Mouse (Mus musculus) lung, adult 2 months (tissue): Measurements from ENCODE around the gene Mprip. TPM values are rescaled to one million over a fixed set of nuclear protein-coding genes. Genes with fewer than 3 reads are reported as not detected.
A peak's percentile ranks its signal among the peaks of the same experiment; 100 is the strongest.

Experiments used
- DNase-seq: peaks from one replicate; pipeline ENCODE4 v3.0.0; 2022
- H3K4me1 ChIP-seq: fragments of 200-500 bp; 2 replicates; pipeline ENCODE4 v1.6.1; 2011; ENCODE audit warnings: low read length; ENCODE audit not compliant: control insufficient read depth, insufficient read depth
- H3K4me3 ChIP-seq: fragments of 200-500 bp; replicated peaks from 2 replicates; pipeline ENCODE3; 2011; ENCODE audit warnings: low read depth, mild to moderate bottlenecking, control low read depth, low read length; ENCODE audit errors: extremely low read depth
- CTCF ChIP-seq: fragments of 200-500 bp; IDR thresholded peaks from 2 replicates; pipeline ENCODE4 v1.5.1; 2011; ENCODE audit warnings: mild to moderate bottlenecking, low read length, control low read depth; ENCODE audit not compliant: insufficient read depth
- POLR2A ChIP-seq: fragments of 200-500 bp; IDR thresholded peaks from 2 replicates; pipeline ENCODE4 v1.6.1; 2011; ENCODE audit warnings: low read depth, mild to moderate bottlenecking, control low read depth, low read length, borderline replicate concordance; ENCODE audit errors: extremely low read depth
- WGBS: fragments of 180-500 bp; shearing (Covaris S2); methylation state at CpG from one replicate; pipeline ENCODE4 v1.1.7; 2018; 5-methylcytosine and 5-hydroxymethylcytosine counted together
- polyA plus RNA-seq: library from polyadenylated mRNA; depleted of rRNA; stranded (reverse); fragments of >200 nt; gene quantifications from 2 replicates; pipeline ENCODE4 v1.2.3, GENCODE M21; 2012

The Mprip gene
- polyA plus RNA-seq, 1 experiment: 239 TPM

GRCm38 (mm10) chr11:59649058-59649457 lies 12.0 kb upstream of the Mprip start:
- 75% methylated on average over 4 of the region's 4 CpGs for WGBS
- TF ChIP-seq POLR2A (no peak), CTCF (no peak)
- H3K4me1 ChIP-seq: peaks cover 2% of the 10 kb centered on the region; the same call in 1 of the 2 replicates
- DNase-seq: no peak
- H3K4me3 ChIP-seq: no peak overlapping the region

- WGBS: 70% methylated on average over 2 of the region's 2 CpGs
- TF ChIP-seq CTCF: no peak
- no peak for TF ChIP-seq POLR2A
- Histone ChIP-seq H3K4me3 (no peak overlapping the region), H3K4me1 (peaks cover 16% of the 10 kb centered on the region)
- DNase-seq: no peak
Observed at GRCm38 (mm10) chr11:59653003-59653402, 8.1 kb upstream of the Mprip start.

GRCm38 (mm10) chr11:59653547-59653946 lies 7.6 kb upstream of the Mprip start:
- 66% methylated on average over 2 of the region's 2 CpGs for WGBS
- Histone ChIP-seq H3K4me1 (peaks cover 16% of the 10 kb centered on the region), H3K4me3 (no peak overlapping the region)
- TF ChIP-seq CTCF: no peak
- TF ChIP-seq POLR2A: no peak
- no peak for DNase-seq

- TF ChIP-seq CTCF: no peak
- no peak for TF ChIP-seq POLR2A
- Histone ChIP-seq H3K4me1 (peaks cover 16% of the 10 kb centered on the region), H3K4me3 (no peak overlapping the region)
- 28% methylated on average over 5 of the region's 5 CpGs for WGBS
- DNase-seq: peak; percentile 57
Observed at GRCm38 (mm10) chr11:59655337-59655736, 5.8 kb upstream of the Mprip start.

- DNase-seq: no peak
- no peak overlapping the region for H3K4me3 ChIP-seq
- WGBS: 15% methylated on average over 7 of the region's 7 CpGs
Observed at GRCm38 (mm10) chr11:59656016-59656415, 5.1 kb upstream of the Mprip start.

GRCm38 (mm10) chr11:59661601-59662248 lies 620 bp downstream of the Mprip start:
- H3K4me1 ChIP-seq: peaks cover 32% of the 10 kb centered on the region
- peak overlapping the region; percentile 73 for H3K4me3 ChIP-seq
- no peak for TF ChIP-seq CTCF
- no peak for TF ChIP-seq POLR2A
- 6% methylated on average over 28 of the region's 28 CpGs for WGBS
- DNase-seq: no peak

More at GRCm38 (mm10) chr11:59656016-59656415, 5.1 kb upstream of the Mprip start:
- peaks cover 18% of the 10 kb centered on the region for H3K4me1 ChIP-seq
- no peak for TF ChIP-seq CTCF
- no peak for TF ChIP-seq POLR2A

- peaks cover 31% of the 10 kb centered on the region for H3K4me1 ChIP-seq
- peak overlapping the region; percentile 74 for H3K4me3 ChIP-seq
- 4% methylated on average over 82 of the region's 82 CpGs for WGBS
- peak; percentile 89 for TF ChIP-seq POLR2A
- TF ChIP-seq CTCF: no peak
- peak; percentile 91 for DNase-seq
Observed at GRCm38 (mm10) chr11:59662249-59662788, 1.2 kb downstream of the Mprip start.

- WGBS: 2% methylated on average over 30 of the region's 30 CpGs
- peaks cover 37% of the 10 kb centered on the region for H3K4me1 ChIP-seq
Observed at GRCm38 (mm10) chr11:59662877-59663775, 2.0 kb downstream of the Mprip start.

GRCm38 (mm10) chr11:59663776-59664320 lies 2.7 kb downstream of the Mprip start:
- Histone ChIP-seq H3K4me1 (peaks cover 37% of the 10 kb centered on the region), H3K4me3 (peak overlapping the region; percentile 74)
- DNase-seq: no peak
- TF ChIP-seq CTCF (no peak), POLR2A (no peak)
- WGBS: 10% methylated on average over 3 of the region's 3 CpGs

More at GRCm38 (mm10) chr11:59662877-59663775, 2.0 kb downstream of the Mprip start:
- peak overlapping the region; percentile 74 for H3K4me3 ChIP-seq
- no peak for DNase-seq
- TF ChIP-seq POLR2A (no peak), CTCF (no peak)
